Mouse (Mus musculus) A20 (cell line): ENCODE results near the gene Zfp316.

Source experiments
- DNase-seq: peaks from one replicate; pipeline ENCODE4 v3.0.0-alpha.2; 2011; ENCODE audit warnings: low read depth, low spot score

Gene Zfp316

DNA sequence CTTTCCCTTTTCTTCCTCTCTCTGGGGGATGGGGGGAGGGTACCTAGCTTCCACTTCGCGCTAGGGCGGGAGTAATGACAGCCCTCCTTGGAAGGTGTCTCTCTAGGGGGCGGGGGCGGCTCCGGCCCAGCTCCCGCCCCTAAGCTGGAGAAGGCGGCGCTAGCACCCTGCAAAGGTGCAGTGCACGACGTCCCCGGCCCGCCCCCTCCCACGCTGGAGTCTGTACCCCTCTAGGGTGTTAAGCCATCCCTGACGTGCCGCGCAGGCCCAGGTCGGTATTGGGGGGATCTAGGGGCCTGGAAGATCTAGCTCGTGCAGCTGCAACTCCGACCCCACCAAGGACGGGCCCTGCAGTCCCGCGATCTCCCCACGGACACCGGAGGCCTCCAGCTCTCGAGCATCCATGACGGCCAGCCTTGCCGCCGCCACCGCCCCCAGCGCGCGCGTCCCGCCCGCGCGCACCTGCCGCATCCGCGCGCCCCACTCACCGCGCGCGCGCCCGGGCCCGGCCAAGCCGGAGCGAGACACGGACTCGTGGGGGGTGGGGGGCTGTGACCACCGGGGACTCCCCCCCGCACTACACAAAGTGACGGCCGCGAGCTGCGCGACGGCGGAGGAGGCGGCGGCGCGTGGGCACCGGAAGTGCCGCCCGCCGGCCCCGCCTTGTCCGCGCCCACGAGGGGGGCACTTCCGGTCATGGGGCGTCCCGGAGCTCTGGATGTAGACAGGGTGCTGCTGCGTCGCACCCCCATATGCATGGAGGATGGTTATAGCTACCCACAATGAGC, at the start of gene Zfp316:
Gene Zfp316 (minus strand): TSS at position 660 of the 788 bp plus-strand sequence.
- peak; percentile 76 for DNase-seq

DNA sequence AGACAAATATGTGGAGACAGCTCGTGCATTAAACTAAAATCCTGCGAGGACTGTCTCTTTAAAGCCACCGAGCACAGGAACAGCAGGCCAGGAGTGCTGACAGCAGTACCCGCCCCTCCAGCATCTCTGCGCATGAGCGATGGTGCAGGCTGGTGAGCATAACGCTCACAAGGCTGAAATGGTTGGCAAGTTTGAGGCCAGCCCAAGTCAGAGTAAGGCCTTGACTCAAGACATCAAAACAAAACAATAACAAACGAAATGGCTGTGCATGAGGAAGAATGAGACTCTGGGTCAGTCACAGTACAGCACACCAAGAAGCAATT, 47.4 kb upstream of the Zfp316 start:
- peak; percentile 79 for DNase-seq

DNA sequence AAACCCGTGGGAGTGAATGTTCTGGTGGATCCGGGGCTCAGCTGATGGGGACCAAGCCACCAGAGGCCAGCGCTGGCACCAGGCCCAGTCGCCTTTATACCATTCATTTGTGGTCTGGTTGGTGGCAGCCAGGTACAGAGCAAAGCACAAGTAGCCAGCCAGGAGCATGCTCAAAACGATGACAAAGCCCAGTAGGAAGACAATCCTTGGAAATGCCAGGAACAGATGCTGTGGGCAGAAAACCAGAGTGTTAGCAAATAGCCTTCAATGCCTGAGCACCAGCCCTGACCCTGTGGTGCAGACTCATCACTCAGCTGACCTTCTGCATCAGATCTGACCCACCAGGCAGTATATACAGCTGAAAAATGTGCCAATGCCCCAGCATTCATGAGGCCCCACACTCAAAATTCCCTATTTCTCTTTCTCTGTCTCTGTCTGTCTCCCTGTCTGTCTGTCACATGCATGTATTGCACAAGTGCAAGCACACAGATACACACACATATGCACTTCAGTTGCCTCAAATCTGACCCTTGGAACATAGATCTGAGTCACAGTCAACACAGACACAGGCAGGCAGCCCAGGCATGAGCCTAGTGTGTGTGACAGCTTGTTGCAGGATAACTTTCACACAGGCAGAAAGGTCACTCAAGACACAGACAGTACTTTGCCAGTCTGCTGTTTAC, 46.9 kb upstream of the Zfp316 start:
- DNase-seq, result no peak

DNA sequence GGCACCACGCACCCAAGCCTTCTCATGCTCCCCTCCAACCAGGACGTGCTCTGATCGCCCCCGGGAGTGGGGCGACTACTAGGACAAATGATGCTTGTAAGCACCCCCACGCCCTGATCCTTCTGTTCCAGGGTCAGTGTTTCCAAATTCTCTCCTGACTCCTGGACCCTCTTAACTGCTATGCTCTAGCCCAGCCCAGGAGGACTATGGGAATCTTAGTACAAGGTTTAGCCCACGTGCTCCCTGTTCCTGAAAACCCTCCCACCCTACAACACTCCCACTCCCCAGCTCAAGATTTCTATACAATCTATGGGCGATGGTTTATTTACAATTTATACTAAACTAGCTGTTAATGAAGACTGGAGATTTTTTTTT, 45.7 kb upstream of the Zfp316 start:
- no peak for DNase-seq

DNA sequence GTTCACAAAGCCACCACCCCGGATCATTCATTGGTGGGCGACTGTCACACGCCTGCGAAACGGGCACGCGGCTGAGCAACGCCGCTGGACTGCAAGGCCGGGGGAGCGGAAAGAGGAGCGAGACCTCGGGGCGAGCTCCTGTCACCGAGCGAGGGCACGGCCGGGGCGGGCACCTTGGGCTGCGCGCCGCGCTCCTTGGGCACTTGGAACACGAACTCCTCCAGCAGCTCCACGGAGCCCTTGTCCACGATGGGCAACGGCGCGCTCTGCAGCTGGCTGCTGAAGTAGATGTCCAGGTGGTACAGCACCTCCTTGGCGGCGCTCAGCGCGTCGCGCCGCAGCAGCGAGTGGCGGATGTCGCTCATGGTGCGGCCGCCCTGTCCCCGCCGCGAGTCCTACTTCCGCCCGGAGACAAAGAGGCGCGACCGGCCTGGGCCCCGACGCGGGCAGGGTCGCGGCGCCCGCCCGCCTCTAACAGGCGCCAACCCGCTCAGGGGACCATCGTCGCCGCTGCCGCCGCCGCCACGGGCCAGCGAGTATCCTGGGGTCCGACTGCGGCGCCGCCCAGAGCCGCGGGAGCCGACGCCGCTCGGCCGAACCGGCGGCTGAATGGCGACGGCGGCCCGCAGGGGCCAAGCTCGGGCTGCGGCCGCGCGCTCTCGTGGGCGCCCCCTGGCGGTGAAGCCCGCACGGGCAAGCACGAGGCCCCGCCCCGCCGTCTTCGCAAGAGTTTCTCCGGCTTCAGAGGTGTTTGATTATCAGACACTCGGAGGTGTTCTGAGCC, 45.1 kb upstream of the Zfp316 start, which contains the start of gene E130309D02Rik:
Gene E130309D02Rik (minus strand): TSS at position 631 of the 784 bp plus-strand sequence.
- DNase-seq, result peak; percentile 95

DNA sequence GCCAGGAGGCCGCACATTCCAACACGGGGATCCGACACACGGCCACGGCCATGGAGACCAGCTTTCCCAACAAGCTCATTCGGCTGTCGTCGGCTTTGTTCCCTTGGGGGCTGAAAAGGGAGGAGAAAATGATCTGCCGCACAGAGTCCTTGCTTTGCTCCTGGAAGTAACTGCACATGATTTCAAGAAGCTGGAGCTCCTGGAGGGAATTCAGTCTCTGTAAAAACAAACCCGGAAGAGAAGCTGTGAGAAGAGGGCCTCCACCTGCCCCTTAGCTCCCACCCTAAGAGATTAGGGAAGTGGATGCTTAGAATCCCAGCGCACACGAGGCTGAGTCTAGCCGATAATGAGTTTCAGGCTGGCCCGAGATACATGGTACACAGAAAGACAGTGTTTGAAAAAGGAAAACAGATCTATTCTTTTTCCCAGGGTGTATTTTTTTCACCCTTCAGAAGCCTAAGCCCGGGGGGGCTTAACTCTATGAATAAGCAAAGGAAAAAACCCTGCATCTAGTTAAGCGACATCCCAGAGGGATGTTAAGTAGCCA, 44.4 kb upstream of the Zfp316 start:
- no peak for DNase-seq

DNA sequence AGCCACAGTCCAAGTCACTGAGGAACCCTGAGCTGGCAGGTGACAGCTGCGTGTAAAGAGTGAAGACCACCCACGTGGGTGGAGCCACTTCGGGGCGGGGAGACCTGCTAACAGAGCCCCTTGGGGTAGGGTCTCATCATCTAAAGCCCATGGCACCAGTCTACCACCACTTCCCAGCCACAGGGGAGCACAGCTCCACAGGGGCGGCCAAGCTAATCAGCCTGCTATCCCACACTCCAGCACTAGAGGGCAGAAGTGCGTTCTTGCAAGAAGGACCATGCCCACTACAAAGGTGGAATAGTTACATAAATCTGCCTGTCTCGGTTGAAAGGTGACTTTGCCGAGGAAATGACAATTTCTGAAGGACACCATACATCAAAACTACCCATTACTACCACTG, 42.1 kb upstream of the Zfp316 start:
- DNase-seq, result peak; percentile 82

DNA sequence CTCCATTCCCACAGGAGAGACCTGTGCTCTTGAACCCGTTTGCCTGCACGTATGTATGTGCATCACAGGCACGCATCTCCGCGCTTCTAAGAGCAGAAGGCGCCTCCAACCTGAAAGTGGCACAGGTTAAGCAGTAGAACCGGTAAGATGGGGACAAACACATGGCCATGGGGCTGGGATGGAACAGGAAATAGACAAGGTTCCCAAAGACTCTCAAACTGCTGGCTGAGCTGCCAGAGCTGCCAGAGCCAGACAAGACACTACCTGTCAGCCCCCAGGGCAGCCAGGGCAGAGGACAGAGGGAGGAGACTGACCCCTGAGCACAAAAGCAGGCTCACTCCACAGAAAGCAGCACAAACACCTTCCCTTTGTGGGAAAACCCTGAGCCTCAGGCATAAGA, 40.1 kb upstream of the Zfp316 start:
- DNase-seq, result no peak

DNA sequence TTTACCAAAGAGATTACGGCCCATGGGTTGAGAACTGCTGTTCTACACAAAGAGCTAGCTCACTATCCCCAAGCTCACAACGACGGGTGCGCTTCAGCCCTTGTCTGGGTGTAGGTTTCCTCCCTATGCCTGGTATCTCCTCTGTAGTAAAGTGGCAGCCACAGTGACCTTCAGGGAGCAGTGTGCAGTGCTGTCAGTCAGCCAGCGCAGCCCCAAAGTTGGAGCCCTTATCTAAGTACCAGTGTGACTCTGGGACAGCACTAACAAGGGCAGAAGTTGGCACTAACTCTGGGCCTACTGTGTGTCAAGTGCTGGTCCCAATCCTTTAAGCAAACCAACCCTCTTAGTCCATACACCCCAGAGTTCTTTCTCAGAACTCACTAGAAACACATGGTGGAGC, 39.0 kb upstream of the Zfp316 start:
- no peak for DNase-seq

DNA sequence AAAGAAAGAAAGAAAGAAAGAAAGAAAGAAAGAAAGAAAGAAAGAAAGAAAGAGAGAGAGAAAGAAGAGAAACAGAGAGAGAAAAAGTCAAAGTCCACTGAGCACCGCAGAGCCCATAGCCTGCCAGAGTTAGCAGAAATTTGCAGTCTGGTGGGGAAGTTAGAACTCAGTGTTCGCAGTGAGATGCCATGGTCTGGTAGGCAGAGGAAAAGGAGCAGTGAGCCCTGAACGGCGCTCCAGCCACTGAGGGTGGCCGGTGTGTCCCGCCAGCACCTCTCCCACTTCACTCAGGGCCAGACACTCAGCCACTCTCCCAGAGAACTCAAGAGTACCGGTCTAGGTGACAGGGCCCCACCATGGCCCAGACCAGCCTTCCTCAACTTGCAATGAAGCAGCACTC, 34.4 kb upstream of the Zfp316 start:
- no peak for DNase-seq

DNA sequence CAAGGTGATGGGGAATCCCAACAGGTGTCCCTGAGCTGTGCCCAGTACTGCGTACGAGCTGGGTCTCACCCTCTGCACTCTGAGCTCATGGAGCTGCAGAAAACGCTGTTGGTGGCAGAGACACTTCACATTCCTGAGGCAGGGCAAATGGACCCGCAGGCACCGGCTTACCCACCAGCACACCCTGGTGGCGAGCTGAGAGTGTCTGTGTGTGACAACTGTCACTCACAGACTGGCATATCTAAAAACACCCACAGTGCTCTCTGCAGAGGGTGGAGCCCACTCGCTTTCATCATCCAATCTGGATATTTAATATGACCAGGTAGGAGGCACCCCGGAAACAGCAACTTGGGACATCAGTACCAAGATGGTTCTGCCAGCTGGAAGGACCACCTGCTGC, 31.5 kb upstream of the Zfp316 start:
- no peak for DNase-seq

DNA sequence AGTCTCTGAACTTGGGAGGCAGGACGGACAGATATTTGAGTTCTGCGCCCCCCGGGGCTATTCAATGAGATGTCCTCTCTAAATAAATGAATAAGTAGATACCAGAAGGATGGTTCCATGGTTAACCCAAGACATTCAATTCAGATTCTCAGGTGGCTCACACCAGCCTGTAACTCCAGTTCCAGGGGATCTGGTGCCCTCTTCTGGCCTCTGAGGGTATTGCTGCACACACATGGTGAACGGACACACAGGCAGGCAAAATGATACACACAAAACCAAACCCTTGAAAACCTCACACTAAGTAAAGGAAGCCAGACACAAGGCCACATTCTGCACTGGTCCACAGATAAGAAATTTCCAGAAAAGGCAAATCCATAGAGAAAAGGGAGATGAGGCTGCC, 29.9 kb upstream of the Zfp316 start:
- DNase-seq, result peak; percentile 55

DNA sequence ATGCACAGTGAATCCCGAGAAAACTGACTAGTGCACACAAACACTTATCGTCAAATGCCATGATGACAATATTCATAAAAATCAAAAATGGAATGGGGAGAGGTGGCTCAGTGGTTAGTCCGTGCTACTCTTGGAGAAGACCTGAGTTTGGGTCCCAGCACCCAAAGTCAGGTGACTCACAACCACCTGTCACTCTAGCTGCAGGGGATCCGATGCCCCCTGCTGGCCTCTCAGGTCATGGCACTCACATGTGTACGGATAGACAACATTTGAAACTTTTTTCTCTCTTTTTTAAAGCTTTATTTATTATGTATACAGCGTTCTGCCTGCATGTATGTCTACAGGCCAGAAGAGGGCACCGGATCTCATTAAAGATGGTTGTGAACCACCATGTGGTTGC, 28.6 kb upstream of the Zfp316 start:
- DNase-seq, result peak; percentile 39

DNA sequence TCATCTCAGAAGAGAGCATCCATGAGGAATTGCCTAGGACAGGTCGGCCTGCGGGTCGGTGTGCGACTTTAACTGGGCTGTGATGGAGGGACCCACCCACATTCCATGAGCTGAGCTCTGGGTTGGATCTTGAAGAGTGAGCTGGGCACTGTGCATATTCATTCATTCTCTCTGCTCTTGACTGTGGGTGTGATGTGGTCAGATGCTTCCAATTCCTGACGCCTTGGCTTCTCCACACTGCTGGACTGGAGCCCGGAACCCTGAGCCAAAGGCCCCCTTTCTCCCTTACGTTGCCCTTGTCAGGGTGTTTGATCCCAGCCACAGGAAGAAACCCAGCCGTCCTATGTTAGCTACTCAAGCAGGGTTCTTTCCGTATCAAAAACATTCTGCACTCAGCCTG, 28.2 kb upstream of the Zfp316 start:
- no peak for DNase-seq

DNA sequence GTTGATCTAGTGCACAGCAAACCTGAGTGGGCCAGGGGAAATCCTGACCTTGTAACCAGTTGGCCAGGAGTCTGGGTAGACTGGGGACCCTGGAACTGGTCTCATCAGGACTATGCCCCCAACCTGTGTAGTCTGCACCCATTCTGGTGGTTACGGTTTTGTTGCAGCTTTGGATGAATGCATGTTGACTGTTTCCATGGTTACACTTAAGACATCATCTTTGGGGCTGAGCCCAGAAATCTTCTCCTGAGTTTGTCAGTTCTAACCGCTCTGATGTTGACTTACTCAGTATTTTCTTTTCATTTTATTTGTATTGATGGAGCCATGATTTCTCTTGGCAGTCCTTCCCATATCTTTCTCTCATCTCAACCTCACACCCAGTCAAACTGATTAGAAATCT, 25.5 kb upstream of the Zfp316 start:
- DNase-seq, result no peak

DNA sequence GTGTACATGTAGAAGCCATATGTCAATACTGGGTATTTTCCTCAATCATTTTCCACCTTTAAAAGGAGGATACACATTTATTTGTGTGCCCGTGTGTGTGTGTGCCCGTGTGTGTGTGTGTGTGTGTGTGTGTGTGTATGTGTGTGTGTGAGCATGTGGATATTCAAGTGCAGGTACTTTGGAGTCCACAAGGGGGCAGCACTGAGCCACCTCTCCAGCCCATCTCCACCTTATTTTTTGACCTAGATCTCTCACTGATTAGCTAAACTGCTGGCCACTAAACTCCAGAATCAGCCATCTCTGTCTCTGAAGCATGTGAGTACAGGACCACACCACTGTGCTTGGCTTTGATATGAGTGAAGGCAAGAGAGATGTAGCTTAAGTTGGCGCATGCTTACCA, 25.0 kb upstream of the Zfp316 start:
- no peak for DNase-seq

DNA sequence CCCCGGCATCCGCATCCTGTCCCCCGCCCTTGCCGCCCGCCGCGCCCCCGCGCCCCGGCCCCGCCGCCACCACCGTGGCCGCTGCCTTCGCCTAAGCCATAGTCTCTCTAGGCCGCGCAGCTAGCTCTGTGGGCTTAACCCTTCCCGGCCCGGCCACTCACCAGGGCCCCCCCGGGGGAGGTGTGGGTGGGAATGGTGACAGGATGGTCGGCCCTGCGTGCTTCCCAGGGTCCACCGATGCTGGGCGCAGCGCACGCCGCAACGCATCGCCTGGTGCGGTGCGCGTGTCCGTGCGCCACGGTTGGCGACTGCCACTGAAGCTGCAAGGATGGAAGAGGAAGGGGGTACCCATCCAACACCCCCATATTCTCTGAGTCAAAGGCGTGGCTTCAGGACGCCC, 23.6 kb upstream of the Zfp316 start, which contains the start of gene Zfp853:
Gene Zfp853 (minus strand): TSS at position 220 of the 400 bp plus-strand sequence.
- no peak for DNase-seq

DNA sequence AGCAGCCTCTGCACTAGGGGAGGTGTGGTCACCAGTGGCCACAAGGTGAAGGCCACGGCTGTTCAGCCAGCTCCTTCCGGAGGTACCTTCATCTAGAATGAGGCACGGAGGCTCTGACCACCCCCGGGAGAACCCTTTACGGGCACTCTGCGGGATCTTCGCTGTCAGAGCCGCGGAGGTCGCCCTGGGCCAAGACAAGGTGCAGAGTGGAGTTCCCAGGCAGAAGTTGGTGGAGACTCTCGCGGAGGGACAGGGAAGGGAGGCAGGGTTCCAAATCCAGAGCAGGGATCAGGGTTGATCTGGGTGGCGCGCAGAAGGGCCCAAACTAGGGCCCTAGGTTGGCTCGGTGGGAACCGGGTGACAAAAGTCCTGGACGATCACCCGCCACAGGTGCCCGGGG, 23.1 kb upstream of the Zfp316 start:
- no peak for DNase-seq

DNA sequence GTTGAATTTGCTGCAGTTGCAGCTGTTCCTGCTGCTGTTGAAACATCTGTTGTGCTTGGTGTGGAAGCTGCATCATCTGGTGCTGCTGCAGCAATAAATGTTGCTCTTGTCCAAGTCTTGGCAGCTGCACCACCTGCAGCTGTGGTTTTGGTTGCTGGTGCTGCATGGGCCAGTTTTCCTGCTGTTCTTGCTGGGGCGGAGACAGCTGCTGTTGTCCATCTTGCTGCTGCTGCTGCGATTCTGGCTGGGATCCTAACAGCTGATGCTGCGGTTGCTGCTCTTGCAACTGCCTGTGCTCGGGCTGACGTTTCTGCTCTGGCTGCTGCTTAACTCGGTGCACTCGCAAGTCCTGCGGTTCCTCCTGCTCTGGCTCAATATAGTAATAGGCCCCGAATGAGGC, 19.5 kb upstream of the Zfp316 start:
- no peak for DNase-seq

DNA sequence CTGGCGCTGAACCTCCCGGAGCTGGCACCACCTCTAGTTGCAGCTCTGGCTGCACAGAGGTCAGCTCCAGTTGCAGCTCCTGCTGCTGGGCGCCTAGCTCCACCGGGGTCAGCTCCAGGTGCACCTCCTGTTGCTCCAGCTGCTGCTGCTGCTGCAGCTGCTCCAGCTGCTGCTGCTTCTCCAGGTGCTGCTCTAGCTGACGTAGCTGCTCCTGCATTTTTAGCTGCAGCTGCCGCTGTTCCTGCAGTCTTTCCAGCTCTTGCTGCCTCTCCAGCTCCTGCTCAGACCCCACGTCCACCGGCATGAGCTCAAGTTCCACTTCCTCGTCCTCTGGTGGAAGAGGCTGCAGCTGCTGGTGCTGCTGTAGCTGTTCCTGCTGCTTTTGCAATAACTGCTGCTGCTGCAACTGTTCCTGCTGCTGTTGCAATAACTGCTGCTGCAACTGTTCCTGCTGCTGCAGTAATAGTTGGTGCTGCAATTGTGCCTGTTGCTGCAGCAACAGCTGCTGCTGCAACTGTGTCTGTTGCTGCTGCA, 18.6 kb upstream of the Zfp316 start:
- no peak for DNase-seq

DNA sequence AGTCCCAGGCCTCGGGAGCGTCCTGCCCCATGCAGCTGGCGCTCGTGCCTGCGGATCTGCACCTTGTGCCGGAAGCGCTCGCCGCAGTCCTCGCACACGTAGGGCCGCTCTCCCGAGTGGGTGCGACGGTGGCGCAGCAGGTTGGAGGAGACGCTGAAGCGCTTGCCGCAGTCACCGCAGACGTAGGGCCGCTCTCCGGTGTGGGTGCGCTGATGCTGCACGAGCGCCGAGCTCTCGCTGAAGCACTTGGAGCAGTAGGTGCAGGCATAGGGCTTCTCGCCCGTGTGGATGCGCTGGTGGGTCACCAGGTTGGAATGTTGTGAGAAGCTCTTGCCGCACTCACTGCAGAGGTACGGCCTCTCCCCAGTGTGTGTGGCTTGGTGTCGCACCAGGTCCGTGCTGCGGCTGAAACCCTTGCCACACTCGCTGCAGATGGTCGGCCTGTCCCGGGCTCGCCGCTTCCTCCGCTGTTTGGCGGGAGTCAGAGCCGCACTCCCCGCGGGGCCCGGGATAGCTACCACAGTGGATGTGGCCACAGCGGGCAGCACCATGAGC, 18.0 kb upstream of the Zfp316 start:
- DNase-seq, result no peak

DNA sequence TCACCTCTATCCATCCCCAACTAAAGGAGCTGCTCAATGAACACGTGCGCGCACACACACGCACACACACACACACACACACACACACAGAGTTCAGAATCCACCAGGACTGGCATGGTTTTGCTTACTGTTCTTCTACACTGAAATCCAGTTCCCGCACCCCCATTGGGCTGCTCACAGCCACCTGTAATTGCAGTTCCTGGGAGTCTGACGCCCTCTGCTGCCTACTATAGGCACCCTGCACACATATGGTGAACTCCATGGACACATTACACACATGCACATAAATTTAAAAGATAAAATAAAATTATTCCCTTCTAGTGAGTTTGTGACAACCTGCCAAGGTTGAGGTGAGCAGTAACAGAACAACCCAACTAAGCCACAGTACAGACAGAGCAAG, 14.9 kb upstream of the Zfp316 start:
- DNase-seq, result peak; percentile 57
